In the genomic region with DNA sequence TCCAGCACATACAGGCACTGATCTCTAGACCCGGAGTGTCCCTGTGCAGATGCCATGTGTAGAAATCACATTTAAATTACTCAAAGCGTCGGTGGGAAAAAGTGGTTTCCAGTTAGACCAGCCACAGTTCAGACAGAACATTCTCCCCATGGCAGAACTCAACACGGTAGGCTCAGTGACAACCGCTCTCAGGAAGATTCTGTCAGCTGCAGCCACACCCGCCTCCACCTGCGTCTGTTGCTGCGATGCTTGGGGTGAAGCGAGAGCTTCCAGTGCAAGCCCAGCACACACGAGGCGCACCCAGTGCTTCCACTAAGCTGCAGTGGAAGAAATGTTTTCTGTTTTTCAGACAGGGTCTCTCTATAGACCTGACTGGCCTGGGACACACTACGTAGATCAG, we compare ENCODE assay signal across 13 mouse cellular contexts. TPM values are rescaled to one million over a fixed set of nuclear protein-coding genes. Genes with fewer than 3 reads are reported as not detected.
DNase-seq lines count a peak whose midpoint lies in the region; ATAC-seq lines count a peak whose summit lies in the region.
"Had no signal": no experiment of that assay in that cellular context is flagged by ENCODE, and none has a peak within 500 bp of the region (broad histone marks: within the 10 kb centered on the region; RNA-seq: fewer than 3 reads in every experiment).

No protein-coding gene starts in this region.

- peak; percentile 88 for ATAC-seq in frontal cortex, adult (ENCODE audit: low TSS enrichment)
- ATAC-seq: forebrain, postnatal 0 days had no signal

- no peak for DNase-seq in frontal cortex, postnatal 10 days (ENCODE audit: low spot score in 2 of 2)
- DNase-seq in left cerebral cortex, adult 18-20 months (ENCODE audit: low spot score in 2 of 2): peak; percentile 56 to 82
- no peak for DNase-seq in left cerebral cortex, adult 11 months (ENCODE audit: low spot score)
- peak; percentile 86 for DNase-seq in right cerebral cortex, adult 18-20 months
- no peak for DNase-seq in right cerebral cortex, postnatal 25 days
- no peak for DNase-seq in adrenal gland, postnatal 25 days
- DNase-seq: adrenal gland, postnatal 10 days; cerebellum, adult 18-20 months; cerebellum, postnatal 10 days; forebrain, postnatal 0 days; gastrocnemius, postnatal 14 days; heart, postnatal 36 days had no signal

RNA-seq across cellular contexts. Expression of a gene that starts 13.4 kb away (rescaled TPM):
- total RNA-seq in left cerebral cortex, adult 18-20 months (2021): 1 to 10 TPM; 1.2 to 1.6 TPM
- 0.86 and 2.5 TPM in 2 replicates for total RNA-seq in adrenal gland, postnatal 25 days (2021)

RNA-seq across cellular contexts. Expression of a gene that starts 19.1 kb away (rescaled TPM):
- total RNA-seq in left cerebral cortex, adult 18-20 months (2021): 10 to 100 TPM; 53.9 to 65.2 TPM
- 120 and 146 TPM in 2 replicates for total RNA-seq in adrenal gland, postnatal 25 days (2021)

RNA-seq across cellular contexts. Expression of a gene that starts 27.4 kb away (rescaled TPM):
- total RNA-seq in left cerebral cortex, adult 18-20 months (2021): 10 to 100 TPM; 86.0 to 86.7 TPM
- total RNA-seq in adrenal gland, postnatal 25 days (2021): 42.3 and 48.8 TPM in 2 replicates

RNA-seq across cellular contexts. Expression of a gene that starts 35.1 kb away (rescaled TPM):
- total RNA-seq in left cerebral cortex, adult 18-20 months (2021): 10 to 100 TPM; 14.6 to 19.2 TPM
- total RNA-seq in adrenal gland, postnatal 25 days (2021): 25.7 and 29.5 TPM in 2 replicates

Comparison
In these comparisons a context has a peak if more than half of its experiments do, and no peak if none do; other contexts are left out.
1. DNase-seq: peak in left cerebral cortex, adult 18-20 months (2 of 2) and right cerebral cortex, adult 18-20 months (single experiment); none in frontal cortex, postnatal 10 days (0 of 2), left cerebral cortex, adult 11 months (single experiment), right cerebral cortex, postnatal 25 days (single experiment) and adrenal gland, postnatal 25 days (single experiment).